ENCODE assay signal across 9 mouse cellular contexts in genomic region chr1:58579179-58579578, GRCm38 (mm10). TPM values are rescaled to one million over a fixed set of nuclear protein-coding genes. Genes with fewer than 3 reads are reported as not detected.
DNase-seq lines count a peak whose midpoint lies in the region; ATAC-seq lines count a peak whose summit lies in the region.
"Had no signal": no experiment of that assay in that cellular context is flagged by ENCODE, and none has a peak within 500 bp of the region (broad histone marks: within the 10 kb centered on the region; RNA-seq: fewer than 3 reads in every experiment).

No protein-coding gene starts in this region.

- peak; percentile 37 to 55 for DNase-seq in cerebellum, postnatal 10 days
- DNase-seq in cerebellum, adult 8-10 months = no peak
- DNase-seq in left cerebral cortex, postnatal 4 days = peak; percentile 12
- no peak for DNase-seq in left cerebral cortex, adult 9 months (ENCODE audit: low spot score in 2 of 2)
- peak; percentile 17 for DNase-seq in brain, adult 2 months (ENCODE audit: low read depth, low spot score)
- DNase-seq in lung, postnatal 4 days = peak; percentile 27 to 50
- DNase-seq in urinary bladder, postnatal 25 days (ENCODE audit: low spot score) = no peak

- no peaks in the 10 kb centered on the region; the same call in 1 of the 2 replicates for H3K4me1 ChIP-seq in forebrain, embryonic 16.5 days (replicated peaks; ENCODE audit: control insufficient read depth, insufficient read depth, low read length)

- intact Hi-C loops in left cerebral cortex, postnatal 4 days (cut with DNase I) = no loop called here

- H3K27me3 ChIP-seq in forebrain, embryonic 16.5 days (replicated peaks; ENCODE audit: control insufficient read depth, insufficient read depth, low read length) = no peaks in the 10 kb centered on the region
- H3K27me3 ChIP-seq: megakaryocyte, embryonic 14.5 days had no signal

- no peak for ATAC-seq in forebrain, embryonic 16.5 days

- H3K27ac ChIP-seq in forebrain, embryonic 16.5 days (ENCODE audit: low read length) = no peak overlapping the region

- no peak overlapping the region for H3K4me2 ChIP-seq in forebrain, embryonic 16.5 days (ENCODE audit: low read length)

- no peaks in the 10 kb centered on the region for H3K9me3 ChIP-seq in forebrain, embryonic 16.5 days (ENCODE audit: control insufficient read depth, low read length)
- H3K9me3 ChIP-seq: megakaryocyte, embryonic 14.5 days had no signal

- no peak overlapping the region for H3K4me3 ChIP-seq in forebrain, embryonic 16.5 days (replicated peaks; ENCODE audit: low read length)
- H3K4me3 ChIP-seq: megakaryocyte, embryonic 14.5 days had no signal

- H3K36me3 ChIP-seq in forebrain, embryonic 16.5 days (ENCODE audit: control insufficient read depth, insufficient read depth) = no peaks in the 10 kb centered on the region

- 89% methylated on average over 2 of the region's 2 CpGs for WGBS in forebrain, embryonic 16.5 days

- no peak overlapping the region for H3K9ac ChIP-seq in forebrain, embryonic 16.5 days (replicated peaks; ENCODE audit: low read depth, low read length)

RNA-seq across cellular contexts. Expression of gene Fam126b, which starts 6.9 kb away (rescaled TPM):
- 10 to 100 TPM; 32.5 to 35.2 TPM for total RNA-seq in left cerebral cortex, postnatal 4 days (2021)
- 16.0 and 17.7 TPM in 2 replicates for polyA plus RNA-seq in forebrain, embryonic 16.5 days (2015; fragmentation: Nextera tagmentation; extraction: Ambion mirVana)

RNA-seq across cellular contexts. Expression of gene Ndufb3, which starts 7.0 kb away (rescaled TPM):
- 10 to 100 TPM; 76.6 to 83.9 TPM for total RNA-seq in left cerebral cortex, postnatal 4 days (2021)
- polyA plus RNA-seq in forebrain, embryonic 16.5 days (2015; fragmentation: Nextera tagmentation; extraction: Ambion mirVana) = 161 and 165 TPM in 2 replicates

Comparison
In these comparisons a context has a peak if more than half of its experiments do, and no peak if none do; other contexts are left out.
1. DNase-seq: peak in cerebellum, postnatal 10 days (2 of 2), left cerebral cortex, postnatal 4 days (single experiment), brain, adult 2 months (single experiment) and lung, postnatal 4 days (2 of 2); none in cerebellum, adult 8-10 months (single experiment), left cerebral cortex, adult 9 months (0 of 2) and urinary bladder, postnatal 25 days (single experiment).